Mouse (Mus musculus) erythroblast, embryonic 14.5 days (primary cell): ENCODE data around the gene Lonp2.

Experiments
- GATA1 ChIP-seq: IDR thresholded peaks from 2 replicates; pipeline ENCODE4 v1.6.1; 2012; ENCODE audit warnings: low read length, inconsistent platforms, mixed read lengths
- TAL1 ChIP-seq: IDR thresholded peaks from 3 replicates; pipeline ENCODE4 v1.6.1; 2012; ENCODE audit warnings: low read length, inconsistent platforms, mixed read lengths

DNA sequence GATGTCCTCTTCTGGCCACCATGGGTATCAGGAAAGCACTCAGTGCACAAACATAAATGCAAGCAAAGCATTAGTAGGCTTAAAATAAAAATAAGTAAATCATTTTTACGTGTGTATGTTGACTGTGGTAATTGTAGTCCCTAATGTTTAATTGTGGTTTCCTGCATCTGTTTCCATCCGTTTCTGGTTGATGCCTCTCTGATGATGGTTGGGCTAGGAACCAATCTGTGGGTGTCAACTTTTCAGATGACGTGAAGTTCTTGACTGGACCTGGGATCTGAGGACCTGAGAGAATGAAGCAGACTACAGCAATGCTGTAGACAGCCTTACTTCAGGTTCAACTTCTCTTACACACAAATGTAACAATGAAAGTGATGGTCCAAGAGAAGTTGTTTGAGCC is 19.2 kb upstream of the Lonp2 start:
- TF ChIP-seq GATA1 (no peak), TAL1 (no peak)
